Mouse (Mus musculus) Patski (cell line): Measurements from ENCODE around the gene Bcl2l1. TPM values are rescaled to one million over a fixed set of nuclear protein-coding genes. Genes with fewer than 3 reads are reported as not detected.

Source experiments
- ATAC-seq: fragments of 100-300 bp; one replicate; pipeline ENCODE4 v1.8.0; 2021
- CTCF ChIA-PET: fragments of 350-600 bp; sonication (Branson Sonifier 250); formaldehyde crosslinking; loops from one replicate; lab custom pipeline; 2022; ENCODE audit warnings: inconsistent platforms; lab: Charles Lee
- POLR2A ChIA-PET: fragments of 350-600 bp; sonication (Branson Sonifier 250); formaldehyde crosslinking; loops from one replicate; lab custom pipeline; 2022; ENCODE audit warnings: antibody characterized with exemption, inconsistent platforms; lab: Charles Lee
- DNase-seq: peaks from one replicate; pipeline ENCODE4 v3.0.0-alpha.2; 2011; ENCODE audit warnings: low read depth, low spot score
- H3K27me3 ChIP-seq: fragments of 371-371 bp; one replicate; pipeline ENCODE4 v1.5.1; 2021
- CTCF ChIP-seq: fragments of 100-300 bp; IDR thresholded peaks from one replicate; pipeline ENCODE4 v1.5.1; 2021
- in situ Hi-C: fragments of 300-500 bp; cut with MboI; formaldehyde crosslinking; loops from 3 replicates; pipeline ENCODE4 v1.11.1; 2018; ENCODE audit warnings: low pct_unique_long_range_greater_than_20kb, mixed read lengths
- polyA plus RNA-seq: library from polyadenylated mRNA; unstranded; gene quantifications from one replicate; pipeline ENCODE4 v1.2.3, GENCODE M21; 2021

The Bcl2l1 gene
- polyA plus RNA-seq, 1 experiment from 2014 or later, result 133 TPM

DNA sequence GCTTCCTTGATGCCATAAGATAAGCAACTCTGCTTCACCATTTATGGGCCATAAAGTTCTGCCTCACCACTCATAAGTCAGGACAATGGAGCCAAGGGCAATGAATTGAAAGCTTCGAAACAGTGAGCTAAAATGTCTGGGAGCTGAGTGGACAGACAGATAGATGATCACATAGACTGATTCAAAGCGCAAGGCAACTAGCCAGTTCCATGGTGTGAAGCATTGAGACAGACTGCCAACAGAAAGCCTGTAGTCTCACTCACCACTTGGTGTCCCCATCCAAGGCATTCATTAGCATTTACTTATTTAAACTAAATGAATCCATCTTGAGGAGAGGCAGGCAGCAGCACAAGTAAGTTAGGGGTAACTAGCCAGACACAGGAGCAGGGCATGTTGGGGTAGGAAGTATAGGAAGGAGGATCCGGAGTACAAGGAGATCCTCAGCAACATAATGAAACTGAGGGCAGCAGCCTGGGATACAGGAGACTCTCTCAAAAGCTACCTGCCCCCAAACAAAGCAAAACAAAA lies 12.4 kb downstream of the Bcl2l1 start:
- no peak for TF ChIP-seq CTCF
- DNase-seq (no peak), ATAC-seq (no peak)
- no peaks in the 10 kb centered on the region for H3K27me3 ChIP-seq
- CTCF ChIA-PET, result interaction anchor here (1.0 to 2.2 kb wide), 2 partner anchors 13 to 52 kb away, joined by 3 to 8 read pairs; no protein-coding TSS in a partner anchor
- in situ Hi-C loops, result no loop called here
- POLR2A ChIA-PET, result interaction anchor here (1.0 kb wide), 1 partner anchor 9 kb away, joined by 4 read pairs; no protein-coding TSS in a partner anchor

DNA sequence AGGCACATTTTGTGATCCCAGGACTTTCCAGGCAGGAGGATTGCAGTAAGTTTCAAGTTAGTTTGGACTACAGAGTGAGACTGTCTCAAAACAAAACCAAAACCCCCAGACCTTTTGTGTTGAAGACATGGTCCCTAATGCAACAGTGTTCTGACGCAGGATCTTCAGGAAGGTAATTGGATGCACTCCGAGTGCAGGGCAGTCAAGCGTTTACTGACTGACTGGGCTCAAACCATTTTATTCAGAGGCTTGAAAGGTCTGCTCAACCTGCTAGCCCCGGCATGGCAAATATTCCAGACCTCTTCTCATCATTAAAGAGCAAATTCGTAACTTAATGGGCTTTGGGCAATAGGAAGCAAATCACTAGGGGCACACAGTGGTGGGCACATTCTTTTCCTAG lies 12.8 kb downstream of the Bcl2l1 start:
- H3K27me3 ChIP-seq, result no peaks in the 10 kb centered on the region
- ChIA-PET POLR2A (no interaction called here), CTCF (interaction anchor here (1.0 kb wide), 1 partner anchor 51 kb away, joined by 3 read pairs; no protein-coding TSS in a partner anchor)
- no peak for DNase-seq
- in situ Hi-C loops, result no loop called here
- TF ChIP-seq CTCF, result no peak
- ATAC-seq, result no peak

DNA sequence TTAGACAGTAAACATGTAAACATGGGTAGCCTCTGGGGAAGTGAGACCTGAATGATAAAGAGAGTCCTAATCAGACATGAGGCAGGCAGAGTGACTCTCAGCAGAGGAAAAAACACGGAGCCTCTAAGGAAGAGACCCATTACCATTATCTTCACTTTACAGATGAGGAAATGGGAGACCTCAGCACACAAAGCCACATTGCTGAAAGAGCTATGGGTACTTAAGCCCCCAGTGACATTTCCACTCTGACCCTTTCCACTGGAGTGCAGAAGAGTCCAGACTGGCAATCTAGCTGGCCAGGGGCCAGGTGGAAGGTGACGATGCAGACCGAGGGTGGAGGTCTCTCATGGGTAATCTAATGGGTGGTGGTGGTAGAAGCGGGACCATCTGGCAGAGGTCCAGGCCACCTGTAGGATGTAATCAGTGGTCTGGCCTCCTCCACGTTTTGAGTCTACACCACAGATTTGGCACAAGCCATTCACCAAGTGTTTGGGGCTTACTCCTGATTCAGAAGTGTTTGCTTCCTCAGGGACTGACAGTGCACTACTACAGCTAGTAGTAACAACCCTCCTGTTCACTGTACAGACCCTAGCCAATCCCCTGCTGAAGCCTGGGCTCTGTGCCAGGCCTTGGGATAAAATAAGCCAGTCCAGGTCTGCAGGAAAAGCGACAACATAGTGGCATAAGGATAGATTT lies 13.8 kb downstream of the Bcl2l1 start:
- DNase-seq, result no peak
- TF ChIP-seq CTCF, result no peak
- ChIA-PET CTCF (interaction anchor here (1.6 kb wide), 1 partner anchor 10 kb away, joined by 6 read pairs; no protein-coding TSS in a partner anchor), POLR2A (no interaction called here)
- ATAC-seq, result no peak
- in situ Hi-C loops, result no loop called here
- no peaks in the 10 kb centered on the region for H3K27me3 ChIP-seq

DNA sequence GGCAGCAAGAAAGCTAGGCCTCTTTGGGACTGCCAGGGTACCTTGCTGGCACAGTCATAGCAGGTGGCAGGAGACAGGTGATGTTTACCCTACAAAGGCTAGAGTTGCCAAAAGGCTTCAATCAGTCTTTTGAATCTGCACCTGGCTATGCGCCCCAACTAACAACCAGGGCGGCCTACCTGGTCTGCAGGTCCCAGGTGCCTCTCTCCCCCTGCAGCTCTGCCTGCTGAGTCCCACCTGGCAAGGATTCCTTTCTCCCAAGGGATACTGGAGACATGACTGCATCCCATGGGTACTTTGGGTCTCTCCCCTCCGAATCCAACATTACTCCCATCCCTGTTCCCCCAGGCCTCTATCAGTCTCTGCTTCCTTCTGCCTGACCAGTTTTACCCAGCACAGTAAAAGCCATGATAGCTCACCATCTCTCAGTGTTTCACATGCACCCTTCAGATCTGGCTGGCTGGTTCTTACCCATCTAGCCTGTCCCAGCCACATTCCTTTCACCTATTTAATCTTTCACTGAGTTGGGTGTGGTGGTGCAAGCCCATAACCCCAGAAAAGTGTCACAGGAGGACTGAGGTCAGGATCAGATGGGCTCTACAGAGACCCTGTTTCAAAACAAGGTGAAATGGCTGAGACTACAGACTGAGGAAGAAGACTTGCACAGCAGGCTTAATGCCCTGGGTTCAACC lies 14.7 kb downstream of the Bcl2l1 start:
- in situ Hi-C loops, result no loop called here
- POLR2A ChIA-PET, result no interaction called here

DNA sequence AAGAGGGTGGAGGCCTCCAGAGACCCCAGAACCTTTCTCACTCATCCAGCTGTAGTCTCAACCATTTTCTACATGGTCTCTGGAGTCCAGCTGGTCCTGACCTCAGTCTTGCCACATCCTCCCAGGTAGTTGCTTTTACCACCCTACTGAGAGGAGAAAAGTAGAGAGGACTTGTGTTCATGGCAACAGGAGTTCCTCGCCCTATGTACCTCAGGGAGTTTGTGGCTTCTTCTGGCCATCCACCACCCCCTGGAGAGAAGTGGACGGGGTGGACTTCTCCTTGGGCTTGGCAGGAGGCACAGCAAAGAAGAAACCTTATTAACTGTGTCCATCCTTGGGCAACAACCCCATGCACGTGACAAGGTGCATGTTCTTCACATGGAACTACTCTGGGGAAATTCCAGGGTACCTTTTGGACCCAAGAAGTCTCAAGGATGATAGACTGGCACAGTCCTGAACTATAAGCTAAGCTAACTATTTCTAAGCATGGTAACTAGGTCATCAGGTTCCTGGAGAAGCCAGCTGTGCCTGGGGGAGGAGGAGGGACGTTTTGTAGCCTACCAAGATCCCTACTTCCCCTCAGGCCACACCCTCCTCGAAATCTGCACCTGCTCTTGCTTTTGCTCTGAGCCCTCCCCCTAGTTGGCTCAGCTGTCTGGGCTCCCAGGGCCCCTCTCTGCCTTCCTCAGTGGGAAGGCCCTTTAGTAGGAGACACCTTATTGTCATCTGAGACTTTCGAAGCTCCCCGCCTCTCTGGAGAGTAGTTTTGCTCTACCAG lies 15.5 kb downstream of the Bcl2l1 start:
- ATAC-seq (no peak), DNase-seq (no peak)
- H3K27me3 ChIP-seq, result no peaks in the 10 kb centered on the region
- no peak for TF ChIP-seq CTCF
- in situ Hi-C loops, result no loop called here
- ChIA-PET POLR2A (no interaction called here), CTCF (interaction anchor here (1.6 kb wide), 1 partner anchor 11 kb away, joined by 6 read pairs; no protein-coding TSS in a partner anchor)

More for the DNA sequence above, 14.7 kb downstream of the Bcl2l1 start:
- H3K27me3 ChIP-seq, result no peaks in the 10 kb centered on the region
- DNase-seq (no peak), ATAC-seq (no peak)
- CTCF ChIA-PET, result interaction anchor here (1.6 kb wide), 1 partner anchor 11 kb away, joined by 6 read pairs; no protein-coding TSS in a partner anchor
- TF ChIP-seq CTCF, result no peak

DNA sequence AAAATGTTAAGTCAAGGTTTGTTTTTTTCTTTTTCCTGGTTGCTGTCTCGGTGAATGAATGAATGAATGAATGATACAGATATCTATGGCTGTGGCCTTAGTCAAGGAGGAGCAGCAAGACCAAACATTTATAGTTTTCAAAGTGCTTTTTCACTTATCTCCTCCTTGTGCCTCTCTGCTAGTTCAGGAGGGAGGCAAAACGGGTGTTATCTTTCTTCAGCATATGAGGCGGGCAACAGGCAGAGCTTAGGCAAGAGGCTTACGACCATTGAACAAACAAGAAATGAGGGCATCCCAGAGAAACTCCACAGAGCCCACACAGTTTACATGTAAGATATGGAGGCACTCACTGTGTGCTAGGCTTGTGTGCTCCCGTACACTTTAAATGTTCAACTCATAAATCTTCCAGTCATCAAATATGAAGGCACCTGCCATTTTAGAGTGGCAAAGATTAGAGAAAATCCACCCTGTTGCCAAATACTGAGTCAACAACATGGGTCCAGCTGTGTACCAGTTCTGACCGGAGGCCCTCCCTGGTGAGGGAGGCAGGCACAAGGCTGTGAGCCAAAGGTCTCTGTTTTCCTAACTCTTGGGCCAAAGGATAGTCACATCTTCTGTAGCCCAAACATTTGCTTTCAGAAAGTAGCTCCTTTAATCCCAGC lies 17.2 kb downstream of the Bcl2l1 start:
- ATAC-seq, result no peak
- ChIA-PET CTCF (interaction anchor here (1.4 to 1.8 kb wide), 2 partner anchors 9 to 10 kb away, joined by 4 to 5 read pairs; no protein-coding TSS in a partner anchor), POLR2A (interaction anchor here (0.8 to 1.1 kb wide), 3 partner anchors 14 to 890 kb away, joined by 3 to 8 read pairs (median 7); no protein-coding TSS in a partner anchor)
- no peak for DNase-seq
- in situ Hi-C loops, result no loop called here
- H3K27me3 ChIP-seq, result no peaks in the 10 kb centered on the region
- TF ChIP-seq CTCF, result no peak

DNA sequence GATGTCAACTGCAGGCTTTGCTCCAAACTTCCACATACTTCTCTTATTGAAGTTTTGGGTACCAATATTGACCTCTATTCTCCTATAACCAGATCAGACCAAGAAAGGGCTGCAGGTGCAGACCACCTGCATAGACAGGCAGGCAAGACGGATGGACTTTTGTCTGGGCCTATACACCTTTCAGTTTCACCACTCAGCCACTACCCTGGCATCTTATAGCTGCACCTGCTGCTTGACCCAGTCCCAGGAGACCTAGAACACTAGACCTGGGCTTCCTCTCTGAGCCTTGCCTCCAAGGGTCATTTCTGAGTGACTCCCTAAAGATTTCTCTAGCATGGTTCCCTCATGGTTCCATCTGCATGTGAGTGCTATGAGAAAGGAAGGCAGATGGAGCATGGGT lies 18.3 kb downstream of the Bcl2l1 start:
- in situ Hi-C loops, result no loop called here
- H3K27me3 ChIP-seq, result no peaks in the 10 kb centered on the region
- POLR2A ChIA-PET, result interaction anchor here (1.1 kb wide), 1 partner anchor 15 kb away, joined by 3 read pairs; no protein-coding TSS in a partner anchor
- CTCF ChIA-PET, result interaction anchor here (0.6 to 1.4 kb wide), 3 partner anchors 9 to 15 kb away, joined by 3 to 5 read pairs (median 3); no protein-coding TSS in a partner anchor
- no peak for TF ChIP-seq CTCF
- DNase-seq (no peak), ATAC-seq (no peak)

DNA sequence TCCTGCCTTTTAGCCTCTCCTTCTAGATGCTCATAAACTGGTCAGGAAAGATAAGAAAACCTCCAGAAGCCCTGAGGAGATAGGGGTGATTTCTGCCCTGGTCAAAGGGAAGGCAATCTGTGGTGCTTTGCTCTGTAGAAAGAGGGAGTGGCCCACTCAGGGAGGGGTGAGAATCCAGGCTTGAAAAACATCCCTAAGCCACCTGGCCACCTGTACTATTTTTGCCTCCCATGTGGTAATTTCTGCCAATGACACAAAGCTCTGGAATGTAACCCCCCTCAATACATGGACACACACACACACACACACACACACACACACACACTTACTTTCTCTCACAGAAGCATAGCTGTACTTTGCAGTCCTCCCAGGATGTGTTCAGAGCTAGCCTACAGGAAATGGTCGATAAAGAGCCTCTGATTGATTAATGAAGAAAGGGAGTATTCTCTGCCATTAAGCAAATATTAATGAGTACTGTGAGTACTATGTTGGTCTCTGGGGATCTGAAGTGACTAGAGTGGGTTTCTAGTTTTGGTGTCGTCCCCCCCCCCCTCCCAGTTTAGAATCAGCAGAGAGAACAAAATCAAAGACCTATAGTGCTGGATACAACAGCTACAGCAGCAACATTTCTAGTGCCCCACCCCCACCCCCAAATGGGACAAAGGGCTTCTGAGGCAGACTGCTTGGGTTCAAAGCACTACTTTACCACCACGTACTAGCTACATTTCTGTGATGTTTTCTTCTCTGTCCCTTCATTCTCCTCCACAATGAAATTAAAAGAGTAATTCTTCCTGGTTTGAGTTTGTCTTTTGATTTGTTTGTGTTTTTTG lies 20.0 kb downstream of the Bcl2l1 start:
- ChIA-PET POLR2A (interaction anchor here (0.6 to 4.3 kb wide), 4 partner anchors 11 to 18 kb away, joined by 3 to 17 read pairs (median 6); no protein-coding TSS in a partner anchor), CTCF (interaction anchor here (1.1 to 2.2 kb wide), 4 partner anchors 10 to 45 kb away, joined by 4 to 11 read pairs (median 8); no protein-coding TSS in a partner anchor)
- DNase-seq (no peak), ATAC-seq (no peak)
- no peak for TF ChIP-seq CTCF
- no peaks in the 10 kb centered on the region for H3K27me3 ChIP-seq
- in situ Hi-C loops, result no loop called here
